Mouse (Mus musculus): Measurements from ENCODE around the gene Clk1. TPM values are rescaled to one million over a fixed set of nuclear protein-coding genes. Genes with fewer than 3 reads are reported as not detected.

Clk1 gene
- total RNA-seq (2023) = 1,770 TPM

GRCm38 (mm10) chr1:58423371-58424248 is at the start of gene Clk1:
Clk1 (minus strand) TSS chr1:58424066.

DNA sequence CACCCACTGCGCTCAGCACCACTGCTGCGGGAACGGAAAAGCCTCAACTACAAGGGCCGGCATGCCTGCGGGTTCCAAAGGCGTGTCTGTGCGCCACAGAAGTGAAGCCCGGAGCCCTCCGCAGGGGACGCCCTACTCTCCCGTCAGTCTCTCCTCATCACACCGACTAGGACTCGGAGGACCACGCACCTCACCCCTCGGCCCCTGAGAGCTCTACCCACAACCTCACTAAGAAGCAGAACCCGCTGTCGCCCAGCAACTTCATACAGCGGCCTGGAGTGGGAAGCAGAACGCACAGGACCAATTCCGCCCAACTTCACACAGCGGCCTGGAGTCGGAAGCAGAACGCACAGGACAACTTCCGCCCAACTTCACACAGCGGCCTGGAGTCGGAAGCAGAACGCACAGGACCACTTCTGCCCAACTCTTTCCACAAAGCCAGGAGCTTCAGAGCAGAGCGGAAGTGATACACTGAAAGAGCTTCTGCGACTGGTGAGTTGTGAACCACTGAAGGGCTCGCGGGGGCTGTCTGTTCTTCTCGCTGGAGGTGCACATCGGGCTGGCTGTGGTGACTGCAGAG is 21.4 kb upstream of the Clk1 start, which contains the start of the genes Nif3l1 and Ppil3:
Gene Nif3l1, plus strand, starts transcription at position 9 of the 580 bp plus-strand sequence.
Gene Ppil3, minus strand, starts transcription at position 344 of the 580 bp plus-strand sequence.

DNA sequence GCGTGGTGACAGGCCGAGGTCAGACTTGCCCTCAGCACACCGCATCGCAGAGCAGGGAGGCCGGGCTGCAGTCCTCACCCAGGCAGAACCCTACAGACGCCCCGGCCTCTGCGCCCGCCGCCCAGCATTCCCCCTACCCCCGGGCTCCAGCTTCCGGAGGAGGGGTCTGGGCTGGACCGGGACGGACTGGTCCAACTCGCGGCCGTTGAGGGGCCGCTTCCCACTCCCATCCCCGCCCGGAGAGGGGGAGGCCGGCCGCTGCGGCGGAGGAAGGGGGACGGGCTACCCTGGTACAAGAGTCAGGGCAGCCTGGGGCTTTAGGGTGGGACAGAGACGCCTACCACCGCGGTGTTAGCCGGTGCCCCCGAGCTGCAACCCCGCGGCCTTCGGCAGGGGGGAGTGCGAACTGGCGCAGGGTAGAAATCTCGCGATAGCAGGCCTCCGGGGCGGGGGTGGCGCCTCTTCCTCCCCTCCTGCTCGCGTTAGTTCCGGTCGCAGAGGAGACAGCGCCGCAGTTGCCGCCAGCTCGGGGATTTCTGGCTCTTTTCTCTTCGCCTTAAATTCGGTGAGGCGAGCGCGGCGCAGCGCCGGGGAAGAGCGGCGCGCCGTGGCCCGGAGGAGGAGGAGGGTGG is 31.1 kb downstream of the Clk1 start, which contains the start of gene Bzw1:
Gene Bzw1, plus strand, starts transcription at position 247 of the 632 bp plus-strand sequence.

Other genes with a start within 250 kb of the Clk1 start
- gene Aox4, start 213.7 kb downstream of the Clk1 start, total RNA-seq (2023) = not detected
- 0.27 TPM for gene Aox2, start 145.7 kb downstream of the Clk1 start, total RNA-seq (2023)
- 190 TPM for gene Bzw1, start 31.2 kb downstream of the Clk1 start, total RNA-seq (2023)
- gene Nif3l1, start 21.1 kb upstream of the Clk1 start, total RNA-seq (2023) = 36.9 TPM
- gene Ppil3, start 21.4 kb upstream of the Clk1 start, total RNA-seq (2023) = 42.8 TPM
- gene Orc2, start 81.0 kb upstream of the Clk1 start, total RNA-seq (2023) = 25.3 TPM
- 13.7 TPM for gene Fam126b, start 162.3 kb upstream of the Clk1 start, total RNA-seq (2023)
- gene Ndufb3, start 162.3 kb upstream of the Clk1 start, total RNA-seq (2023) = 32.9 TPM

All from CD4-positive naive resting alpha-beta T cell, adult 57 days (primary cell).